Mouse (Mus musculus): ENCODE results near the gene Cntrob. TPM values are rescaled to one million over a fixed set of nuclear protein-coding genes. Genes with fewer than 3 reads are reported as not detected.

Cntrob gene
- total and polyA plus RNA-seq, 2 experiments from 2014 or later, result 6.9 to 7.5 TPM

GRCm38 (mm10) chr11:69340161-69341131, 16.9 kb upstream of the Cntrob start, which contains the start of gene Rnf227:
Gene Rnf227, plus strand, starts transcription at chr11:69340461.
- H3K9me3 ChIP-seq (replicated peaks; ENCODE audit: control insufficient read depth, low read length), result peaks cover 5% of the 10 kb centered on the region; the same call in 1 of the 2 replicates
- no peak within 1 kb of the TSS for H3K27ac ChIP-seq (ENCODE audit: low read depth)
- ATAC-seq (ENCODE audit: insufficient read depth, low read depth) (peak; percentile 77), DNase-seq (ENCODE audit: low spot score) (no peak)
- peaks cover 9% of the 10 kb centered on the region for H3K4me1 ChIP-seq (ENCODE audit: control insufficient read depth, insufficient read depth)
- 2% methylated on average over 90 of the region's 99 CpGs for WGBS
- peaks cover 13% of the 10 kb centered on the region; the same call in 1 of the 2 replicates for H3K27me3 ChIP-seq (ENCODE audit: control insufficient read depth, insufficient read depth, low read length)
- H3K4me3 ChIP-seq (ENCODE audit: low read depth, low read length), result peak within 1 kb of the TSS; percentile 38
- H3K9ac ChIP-seq (replicated peaks; ENCODE audit: low read depth, low read length), result no peak within 1 kb of the TSS
- TF ChIP-seq CTCF (IDR thresholded peaks at IDR 0.05; ENCODE audit: low read depth), result no peak
- no peak for TF ChIP-seq EP300 (IDR thresholded peaks at IDR 0.05; ENCODE audit: low read depth)
- H3K4me2 ChIP-seq (ENCODE audit: low read depth, low read length), result peak within 1 kb of the TSS; percentile 64
- peaks cover 14% of the 10 kb centered on the region for H3K36me3 ChIP-seq (replicated peaks; ENCODE audit: control insufficient read depth, insufficient read depth, low read length)

- H3K27me3 ChIP-seq (ENCODE audit: control insufficient read depth, insufficient read depth, low read length), result peaks cover 7% of the 10 kb centered on the region; the same call in 1 of the 2 replicates
- H3K9ac ChIP-seq (replicated peaks; ENCODE audit: low read depth, low read length), result no peak overlapping the region
- H3K4me1 ChIP-seq (ENCODE audit: control insufficient read depth, insufficient read depth), result peaks cover 12% of the 10 kb centered on the region
- peaks cover 5% of the 10 kb centered on the region; the same call in 1 of the 2 replicates for H3K9me3 ChIP-seq (replicated peaks; ENCODE audit: control insufficient read depth, low read length)
- ATAC-seq (ENCODE audit: insufficient read depth, low read depth) (no peak), DNase-seq (ENCODE audit: low spot score) (no peak)
- no peak for TF ChIP-seq EP300 (IDR thresholded peaks at IDR 0.05; ENCODE audit: low read depth)
- no peak for TF ChIP-seq CTCF (IDR thresholded peaks at IDR 0.05; ENCODE audit: low read depth)
- no peak overlapping the region for H3K27ac ChIP-seq (ENCODE audit: low read depth)
- no peak overlapping the region for H3K4me2 ChIP-seq (ENCODE audit: low read depth, low read length)
- 65% methylated on average over 4 of the region's 4 CpGs for WGBS
- H3K4me3 ChIP-seq (ENCODE audit: low read depth, low read length), result no peak overlapping the region
- no peaks in the 10 kb centered on the region for H3K36me3 ChIP-seq (replicated peaks; ENCODE audit: control insufficient read depth, insufficient read depth, low read length)
Observed at GRCm38 (mm10) chr11:69334796-69335195, 11.2 kb upstream of the Cntrob start.

GRCm38 (mm10) chr11:69333922-69334321, 10.3 kb upstream of the Cntrob start:
- DNase-seq (ENCODE audit: low spot score) (no peak), ATAC-seq (ENCODE audit: insufficient read depth, low read depth) (no peak)
- Histone ChIP-seq H3K9me3 (replicated peaks; ENCODE audit: control insufficient read depth, low read length) (peaks cover 5% of the 10 kb centered on the region; the same call in 1 of the 2 replicates), H3K36me3 (replicated peaks; ENCODE audit: control insufficient read depth, insufficient read depth, low read length) (no peaks in the 10 kb centered on the region), H3K9ac (replicated peaks; ENCODE audit: low read depth, low read length) (no peak overlapping the region), H3K27ac (ENCODE audit: low read depth) (no peak overlapping the region), H3K4me2 (ENCODE audit: low read depth, low read length) (no peak overlapping the region), H3K27me3 (ENCODE audit: control insufficient read depth, insufficient read depth, low read length) (0 out of 2 replicates have a peak, but pooled peaks cover 3% of the 10 kb centered on the region), H3K4me1 (ENCODE audit: control insufficient read depth, insufficient read depth) (peaks cover 12% of the 10 kb centered on the region), H3K4me3 (ENCODE audit: low read depth, low read length) (no peak overlapping the region)
- 61% methylated on average over 3 of the region's 3 CpGs for WGBS
- TF ChIP-seq CTCF (IDR thresholded peaks at IDR 0.05; ENCODE audit: low read depth) (no peak), EP300 (IDR thresholded peaks at IDR 0.05; ENCODE audit: low read depth) (no peak)

GRCm38 (mm10) chr11:69332713-69333253, 9.2 kb upstream of the Cntrob start:
- Histone ChIP-seq H3K9me3 (replicated peaks; ENCODE audit: control insufficient read depth, low read length) (peaks cover 4% of the 10 kb centered on the region; the same call in 1 of the 2 replicates), H3K9ac (replicated peaks; ENCODE audit: low read depth, low read length) (no peak overlapping the region), H3K27ac (ENCODE audit: low read depth) (no peak overlapping the region), H3K4me2 (ENCODE audit: low read depth, low read length) (peak overlapping the region; percentile 74), H3K4me1 (ENCODE audit: control insufficient read depth, insufficient read depth) (peaks cover 12% of the 10 kb centered on the region), H3K36me3 (replicated peaks; ENCODE audit: control insufficient read depth, insufficient read depth, low read length) (no peaks in the 10 kb centered on the region), H3K4me3 (ENCODE audit: low read depth, low read length) (peak overlapping the region; percentile 66; the same call in 1 of the 2 replicates), H3K27me3 (ENCODE audit: control insufficient read depth, insufficient read depth, low read length) (no peaks in the 10 kb centered on the region; the same call in 1 of the 2 replicates)
- no peak for TF ChIP-seq EP300 (IDR thresholded peaks at IDR 0.05; ENCODE audit: low read depth)
- no peak for DNase-seq (ENCODE audit: low spot score)
- 52% methylated on average over 8 of the region's 8 CpGs for WGBS
- no peak for ATAC-seq (ENCODE audit: insufficient read depth, low read depth)

- WGBS, result under 1% methylated on average over 24 of the region's 24 CpGs
- no peak for TF ChIP-seq EP300 (IDR thresholded peaks at IDR 0.05; ENCODE audit: low read depth)
- no peak for TF ChIP-seq CTCF (IDR thresholded peaks at IDR 0.05; ENCODE audit: low read depth)
- Histone ChIP-seq H3K36me3 (replicated peaks; ENCODE audit: control insufficient read depth, insufficient read depth, low read length) (no peaks in the 10 kb centered on the region), H3K4me3 (ENCODE audit: low read depth, low read length) (peak overlapping the region; percentile 66), H3K4me1 (ENCODE audit: control insufficient read depth, insufficient read depth) (peaks cover 13% of the 10 kb centered on the region), H3K9ac (replicated peaks; ENCODE audit: low read depth, low read length) (peak overlapping the region; percentile 49; the same call in 1 of the 2 replicates), H3K4me2 (ENCODE audit: low read depth, low read length) (peak overlapping the region; percentile 74), H3K9me3 (replicated peaks; ENCODE audit: control insufficient read depth, low read length) (no peaks in the 10 kb centered on the region), H3K27ac (ENCODE audit: low read depth) (no peak overlapping the region), H3K27me3 (ENCODE audit: control insufficient read depth, insufficient read depth, low read length) (peaks cover 6% of the 10 kb centered on the region; the same call in 1 of the 2 replicates)
- ATAC-seq (ENCODE audit: insufficient read depth, low read depth), result peak; percentile 82
- peak; percentile 73 for DNase-seq (ENCODE audit: low spot score)
Observed at GRCm38 (mm10) chr11:69331929-69332405, 8.4 kb upstream of the Cntrob start.
